ENCODE assay signal across 12 mouse cellular contexts in the genomic region with DNA sequence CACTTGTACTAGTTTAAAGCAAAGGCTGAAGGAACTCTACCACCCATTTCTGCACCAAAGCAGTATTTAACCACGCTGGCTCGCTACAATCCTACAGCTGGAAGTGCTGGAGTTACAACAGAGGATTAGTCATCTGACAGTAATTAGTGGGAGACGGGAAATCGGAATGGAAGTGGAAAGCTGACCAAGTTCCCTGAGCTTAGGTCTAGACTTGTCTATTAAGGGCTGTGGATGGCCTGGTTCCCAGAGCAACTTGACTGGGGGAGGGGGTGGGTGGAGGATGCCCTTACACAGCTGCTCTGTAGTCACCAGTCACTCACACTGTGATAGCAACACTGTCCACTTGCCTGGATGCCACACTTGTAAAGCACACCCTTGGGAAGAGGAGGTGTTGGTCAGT. TPM values are rescaled to one million over a fixed set of nuclear protein-coding genes. Genes with fewer than 3 reads are reported as not detected.
DNase-seq lines count a peak whose midpoint lies in the region; ATAC-seq lines count a peak whose summit lies in the region.
"Had no signal": no experiment of that assay in that cellular context is flagged by ENCODE, and none has a peak within 500 bp of the region (broad histone marks: within the 10 kb centered on the region; RNA-seq: fewer than 3 reads in every experiment).

No protein-coding gene starts in this region.

- ATAC-seq in forebrain, embryonic 15.5 days (replicated peaks), result no peak
- ATAC-seq: intestine, postnatal 0 days had no signal

- no peaks in the 10 kb centered on the region for H3K9me3 ChIP-seq in heart, embryonic 10.5 days
- no peaks in the 10 kb centered on the region for H3K9me3 ChIP-seq in embryonic facial prominence, embryonic 10.5 days
- no peaks in the 10 kb centered on the region for H3K9me3 ChIP-seq in forebrain, embryonic 15.5 days

- 85% methylated on average over 4 of the region's 4 CpGs for WGBS in heart, embryonic 10.5 days
- 37% methylated on average over 4 of the region's 4 CpGs for WGBS in embryonic facial prominence, embryonic 10.5 days
- 52% methylated on average over 4 of the region's 4 CpGs for WGBS in forebrain, embryonic 15.5 days

- H3K4me3 ChIP-seq in heart, embryonic 10.5 days, result no peak overlapping the region
- H3K4me3 ChIP-seq in embryonic facial prominence, embryonic 10.5 days, result no peak overlapping the region
- no peak overlapping the region for H3K4me3 ChIP-seq in forebrain, embryonic 15.5 days

- DNase-seq in heart, adult 9 months (ENCODE audit: low spot score in 2 of 2), result peak; percentile 33 to 37
- DNase-seq in heart, embryonic 10.5 days (ENCODE audit: low spot score), result no peak
- DNase-seq in 3134 (ENCODE audit: extremely low read depth, insufficient read length, low spot score), result peak; percentile 56
- DNase-seq in embryonic facial prominence, embryonic 10.5 days (ENCODE audit: low spot score), result peak; percentile 43
- peak; percentile 22 for DNase-seq in heart, postnatal 4 days
- DNase-seq in cerebellum, postnatal 10 days, result no peak
- DNase-seq in thymus, postnatal 10 days (ENCODE audit: low spot score in 2 of 2), result no peak
- DNase-seq: cerebellum, adult 8-10 months; thymus, adult 2 months had no signal

- H3K27ac ChIP-seq in heart, embryonic 10.5 days, result no peak overlapping the region
- no peak overlapping the region for H3K27ac ChIP-seq in embryonic facial prominence, embryonic 10.5 days (replicated peaks)
- H3K27ac ChIP-seq in forebrain, embryonic 15.5 days (replicated peaks), result no peak overlapping the region

- peaks cover 9% of the 10 kb centered on the region; the same call in 1 of the 2 replicates for H3K36me3 ChIP-seq in heart, embryonic 10.5 days
- peaks cover 4% of the 10 kb centered on the region; the same call in 1 of the 2 replicates for H3K36me3 ChIP-seq in embryonic facial prominence, embryonic 10.5 days (replicated peaks)
- no peaks in the 10 kb centered on the region for H3K36me3 ChIP-seq in forebrain, embryonic 15.5 days

- H3K27me3 ChIP-seq in heart, embryonic 10.5 days (ENCODE audit: insufficient read depth, poor library complexity, severe bottlenecking), result no peaks in the 10 kb centered on the region
- no peaks in the 10 kb centered on the region for H3K27me3 ChIP-seq in embryonic facial prominence, embryonic 10.5 days (replicated peaks; ENCODE audit: low read depth, poor library complexity, severe bottlenecking)
- no peaks in the 10 kb centered on the region for H3K27me3 ChIP-seq in forebrain, embryonic 15.5 days
- H3K27me3 ChIP-seq: CH12.LX had no signal

- H3K4me1 ChIP-seq in heart, embryonic 10.5 days, result peaks cover 16% of the 10 kb centered on the region
- peaks cover 26% of the 10 kb centered on the region for H3K4me1 ChIP-seq in embryonic facial prominence, embryonic 10.5 days
- peaks cover 15% of the 10 kb centered on the region; the same call in 1 of the 2 replicates for H3K4me1 ChIP-seq in forebrain, embryonic 15.5 days

- H3K9ac ChIP-seq in forebrain, embryonic 15.5 days (replicated peaks), result no peak overlapping the region

- no peak overlapping the region for H3K4me2 ChIP-seq in forebrain, embryonic 15.5 days (replicated peaks)

RNA-seq across cellular contexts. Expression of gene Primpol, which starts 3.6 kb away (rescaled TPM):
- polyA plus RNA-seq in heart, embryonic 10.5 days (2016; fragmentation: Nextera tagmentation; extraction: Ambion mirVana), result 10.2 and 11.8 TPM in 2 replicates
- polyA plus RNA-seq in embryonic facial prominence, embryonic 10.5 days (2016; fragmentation: Nextera tagmentation; extraction: Ambion mirVana), result 8.3 and 10.0 TPM in 2 replicates
- total RNA-seq in heart, postnatal 4 days (2021), result 1 to 10 TPM; 8.3 to 8.8 TPM
- 9.0 and 9.8 TPM in 2 replicates for polyA plus RNA-seq in forebrain, embryonic 15.5 days (2015; fragmentation: Nextera tagmentation; extraction: Ambion mirVana)

RNA-seq across cellular contexts. Expression of gene Casp3, which starts 3.7 kb away (rescaled TPM):
- polyA plus RNA-seq in heart, embryonic 10.5 days (2016; fragmentation: Nextera tagmentation; extraction: Ambion mirVana), result 63.7 and 73.3 TPM in 2 replicates
- polyA plus RNA-seq in embryonic facial prominence, embryonic 10.5 days (2016; fragmentation: Nextera tagmentation; extraction: Ambion mirVana), result 139 and 149 TPM in 2 replicates
- 10 to 100 TPM; 35.6 to 37.9 TPM for total RNA-seq in heart, postnatal 4 days (2021)
- 272 and 287 TPM in 2 replicates for polyA plus RNA-seq in forebrain, embryonic 15.5 days (2015; fragmentation: Nextera tagmentation; extraction: Ambion mirVana)

Comparison
In these comparisons a context has a peak if more than half of its experiments do, and no peak if none do; other contexts are left out.
1. DNase-seq: peak in heart, adult 9 months (2 of 2), 3134 (single experiment), embryonic facial prominence, embryonic 10.5 days (single experiment) and heart, postnatal 4 days (single experiment); none in heart, embryonic 10.5 days (single experiment), cerebellum, postnatal 10 days (0 of 2) and thymus, postnatal 10 days (0 of 2).